Mouse (Mus musculus): ENCODE data around the gene Akna.

- TF ChIP-seq POLR2A (IDR thresholded peaks at IDR 0.05; ENCODE audit: low read depth, low read length): no peak
- no peak for TF ChIP-seq CTCF (conservative IDR thresholded peaks at IDR 0.05; ENCODE audit: insufficient read depth, insufficient read length, low read depth, low read length)
Measured at GRCm38 (mm10) chr4:63409908-63410582, 6.9 kb upstream of the Akna start.

Data from kidney, adult 2 months (tissue).